Mouse (Mus musculus): ENCODE measurements around the gene Olfr128. TPM values are rescaled to one million over a fixed set of nuclear protein-coding genes. Genes with fewer than 3 reads are reported as not detected.
"Not testable (repeated sequence)": the region's sequence is repeated elsewhere in the genome, so short reads cannot be mapped to it uniquely, and the experiment has no call there.

The Olfr128 gene
- not detected for polyA plus RNA-seq (2012; fragmentation: generic; extraction: Trizol)

DNA sequence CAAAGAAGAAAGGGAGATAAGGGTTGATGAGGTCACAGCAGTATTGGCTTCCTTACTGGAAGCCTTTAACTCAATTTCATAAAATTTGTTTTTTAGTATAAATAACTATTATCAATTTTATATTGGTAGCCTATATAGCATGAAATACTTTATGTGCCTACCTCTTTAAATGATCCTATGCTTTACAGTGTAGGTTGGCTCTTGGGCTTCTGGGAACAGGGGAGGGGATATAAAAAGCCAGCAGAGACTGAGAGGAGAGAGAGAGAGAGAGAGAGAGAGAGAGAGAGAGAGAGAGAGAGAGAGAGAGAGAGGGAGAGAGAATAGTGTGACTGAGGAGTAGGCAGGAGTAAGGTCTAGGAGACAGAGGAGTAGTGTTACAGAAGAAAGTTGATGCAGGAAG is at the start of gene Olfr128:
Gene Olfr128 (plus strand): TSS at position 301 of the 400 bp plus-strand sequence.
- no peak within 1 kb of the TSS for H3ac ChIP-seq (ENCODE audit: control insufficient read depth, insufficient read length)
- no peaks in the 10 kb centered on the region for H3K79me2 ChIP-seq (ENCODE audit: control insufficient read depth, insufficient read depth)
- H3K27me3 ChIP-seq (ENCODE audit: control insufficient read depth, insufficient read depth, insufficient read length): no peaks in the 10 kb centered on the region
- no peak within 1 kb of the TSS for H3K4me3 ChIP-seq
- H3K4me2 ChIP-seq (ENCODE audit: low read depth): no peak within 1 kb of the TSS
- TF ChIP-seq SRF (IDR thresholded peaks at IDR 0.05; ENCODE audit: control insufficient read depth, insufficient read length, low read depth) (no peak), MAX (IDR thresholded peaks at IDR 0.05; ENCODE audit: low read depth) (no peak), TCF3 (IDR thresholded peaks at IDR 0.05; ENCODE audit: insufficient read length, low read depth) (no peak), MYOG (IDR thresholded peaks at IDR 0.05; ENCODE audit: control insufficient read depth in 1 of 3, insufficient read depth in 1 of 3, insufficient read length in 2 of 3, low read depth in 2 of 3) (no peak), E2F4 (IDR thresholded peaks at IDR 0.05; ENCODE audit: insufficient read depth) (no peak)
- no peaks in the 10 kb centered on the region for H3K36me3 ChIP-seq (ENCODE audit: control insufficient read depth, insufficient read depth)

DNA sequence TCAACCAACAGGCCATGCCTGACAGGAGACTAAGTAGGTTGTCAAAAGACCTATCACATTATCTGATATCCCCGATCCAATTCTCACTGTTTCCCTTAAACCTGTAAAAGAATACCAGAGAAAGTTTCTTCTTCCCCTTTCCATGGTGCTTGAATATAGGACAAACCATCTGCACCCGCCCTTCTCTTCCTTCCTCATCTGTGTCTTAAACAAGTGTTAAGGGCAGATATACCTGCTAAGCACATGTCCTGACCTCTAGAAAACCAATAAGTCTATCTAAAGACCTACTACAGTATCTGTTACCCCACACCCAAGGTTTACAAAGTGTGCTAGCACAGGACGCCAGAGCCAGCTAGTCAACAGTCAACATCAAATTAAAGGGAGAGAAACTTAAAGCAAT is 46.5 kb upstream of the Olfr128 start:
- no peak overlapping the region for H3ac ChIP-seq (ENCODE audit: control insufficient read depth, insufficient read length)
- H3K4me2 ChIP-seq (ENCODE audit: low read depth): no peak overlapping the region
- no peaks in the 10 kb centered on the region for H3K79me2 ChIP-seq (ENCODE audit: control insufficient read depth, insufficient read depth)
- no peaks in the 10 kb centered on the region for H3K36me3 ChIP-seq (ENCODE audit: control insufficient read depth, insufficient read depth)
- H3K27me3 ChIP-seq (ENCODE audit: control insufficient read depth, insufficient read depth, insufficient read length): no peaks in the 10 kb centered on the region
- TF ChIP-seq TCF12 (IDR thresholded peaks at IDR 0.05; ENCODE audit: insufficient read depth, poor library complexity, severe bottlenecking) (no peak), SRF (IDR thresholded peaks at IDR 0.05; ENCODE audit: control insufficient read depth, insufficient read length, low read depth) (no peak), MAX (IDR thresholded peaks at IDR 0.05; ENCODE audit: low read depth) (no peak)
- no peak overlapping the region for H3K4me3 ChIP-seq

DNA sequence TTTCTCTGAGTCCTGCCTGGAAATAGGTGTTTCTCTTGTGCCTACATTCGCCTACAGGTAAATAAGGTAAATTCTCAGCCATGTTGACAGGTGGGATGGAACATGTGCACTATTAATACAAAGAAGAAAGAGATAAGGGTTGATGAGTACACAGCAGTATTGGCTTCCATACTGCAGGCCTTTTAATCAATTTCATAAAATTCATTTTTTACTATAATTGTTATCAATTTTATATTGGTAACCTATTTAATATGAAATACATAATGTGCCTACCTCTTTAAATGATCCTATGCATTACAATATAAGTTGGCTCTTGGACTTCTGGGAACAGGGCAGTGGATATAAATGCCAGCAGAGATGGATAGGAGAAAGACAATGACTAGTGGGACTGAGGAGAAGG is 20.2 kb upstream of the Olfr128 start, which contains the start of gene Olfr127:
Gene Olfr127 (plus strand): TSS at position 301 of the 400 bp plus-strand sequence.
- H3K79me2 ChIP-seq (ENCODE audit: control insufficient read depth, insufficient read depth): no peaks in the 10 kb centered on the region
- no peaks in the 10 kb centered on the region for H3K36me3 ChIP-seq (ENCODE audit: control insufficient read depth, insufficient read depth)
- H3K4me3 ChIP-seq: no peak within 1 kb of the TSS
- no peaks in the 10 kb centered on the region for H3K27me3 ChIP-seq (ENCODE audit: control insufficient read depth, insufficient read depth, insufficient read length)
- no peak for TF ChIP-seq POLR2A (IDR thresholded peaks at IDR 0.05; ENCODE audit: insufficient read length, low read depth)
- TF ChIP-seq POLR2AphosphoS2 (IDR thresholded peaks at IDR 0.05; ENCODE audit: insufficient read length, low read depth): no peak
- no peak for TF ChIP-seq TCF3 (IDR thresholded peaks at IDR 0.05; ENCODE audit: insufficient read length, low read depth)
- TF ChIP-seq TCF12 (IDR thresholded peaks at IDR 0.05; ENCODE audit: insufficient read depth, poor library complexity, severe bottlenecking): no peak
- TF ChIP-seq SRF (IDR thresholded peaks at IDR 0.05; ENCODE audit: control insufficient read depth, insufficient read length, low read depth): no peak
- H3K4me2 ChIP-seq (ENCODE audit: low read depth): no peak within 1 kb of the TSS
- no peak within 1 kb of the TSS for H3ac ChIP-seq (ENCODE audit: control insufficient read depth, insufficient read length)

DNA sequence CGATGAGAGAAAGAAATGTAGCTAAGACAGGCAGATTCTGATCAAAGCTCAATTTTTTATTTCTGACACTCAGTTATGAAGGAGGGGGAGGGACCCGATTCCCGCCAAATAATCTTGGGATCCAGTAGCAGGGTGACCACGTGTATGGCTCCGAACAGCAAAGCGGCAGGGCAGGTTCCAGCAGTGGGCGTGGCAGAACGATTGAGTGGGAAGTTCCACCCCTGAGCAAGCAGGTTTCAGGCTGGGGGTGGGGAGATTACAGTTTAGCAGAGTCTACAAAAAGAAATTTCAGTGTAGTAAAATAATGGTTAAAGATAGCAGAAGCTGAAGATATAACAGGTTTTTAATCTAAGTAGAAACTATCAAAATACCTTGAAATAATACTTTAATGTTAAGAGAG is 13.5 kb upstream of the Olfr128 start:
- not testable (repeated sequence) for H3ac ChIP-seq (ENCODE audit: control insufficient read depth, insufficient read length); H3K4me2 ChIP-seq (ENCODE audit: low read depth); H3K27me3 ChIP-seq (ENCODE audit: control insufficient read depth, insufficient read depth, insufficient read length); H3K4me3 ChIP-seq; H3K36me3 ChIP-seq (ENCODE audit: control insufficient read depth, insufficient read depth); H3K79me2 ChIP-seq (ENCODE audit: control insufficient read depth, insufficient read depth)

DNA sequence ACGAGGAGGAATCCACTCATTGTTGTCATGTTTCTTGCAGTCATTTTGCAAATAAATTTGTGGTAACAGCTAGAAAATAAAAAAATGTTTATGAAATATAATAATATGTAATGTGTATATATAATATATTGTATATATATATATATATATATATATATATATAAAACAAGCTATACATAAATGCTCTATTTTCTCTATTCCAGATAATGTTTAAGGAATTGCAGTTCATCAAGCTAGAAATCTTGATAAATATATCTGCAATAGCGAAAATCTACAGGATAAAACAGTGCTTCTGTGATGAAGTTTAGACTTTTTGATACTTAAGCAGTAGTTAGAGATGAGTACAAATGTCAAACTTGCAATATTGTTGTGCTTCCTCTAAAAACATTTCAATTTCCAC is 32.6 kb downstream of the Olfr128 start, which contains the start of gene Olfr761:
Gene Olfr761 (minus strand): TSS at position 101 of the 400 bp plus-strand sequence.
- H3ac ChIP-seq (ENCODE audit: control insufficient read depth, insufficient read length): no peak within 1 kb of the TSS
- TF ChIP-seq MYOD1 (IDR thresholded peaks at IDR 0.05; ENCODE audit: control insufficient read depth in 1 of 3, insufficient read length in 2 of 3, low read depth in 2 of 3): no peak
- TF ChIP-seq CEBPB (IDR thresholded peaks at IDR 0.05; ENCODE audit: insufficient read depth, poor library complexity, severe bottlenecking): no peak
- TF ChIP-seq E2F4 (IDR thresholded peaks at IDR 0.05; ENCODE audit: insufficient read depth): no peak
- no peak for TF ChIP-seq POLR2AphosphoS2 (IDR thresholded peaks at IDR 0.05; ENCODE audit: insufficient read length, low read depth)
- TF ChIP-seq POLR2A (IDR thresholded peaks at IDR 0.05; ENCODE audit: insufficient read length, low read depth): no peak
- no peak for TF ChIP-seq TCF3 (IDR thresholded peaks at IDR 0.05; ENCODE audit: insufficient read length, low read depth)
- no peak for TF ChIP-seq MAX (IDR thresholded peaks at IDR 0.05; ENCODE audit: low read depth)
- no peak for TF ChIP-seq USF1 (IDR thresholded peaks at IDR 0.05; ENCODE audit: low read depth)
- TF ChIP-seq MYOG (IDR thresholded peaks at IDR 0.05; ENCODE audit: control insufficient read depth in 1 of 3, insufficient read depth in 1 of 3, insufficient read length in 2 of 3, low read depth in 2 of 3): no peak
- TF ChIP-seq SRF (IDR thresholded peaks at IDR 0.05; ENCODE audit: control insufficient read depth, insufficient read length, low read depth): no peak
- TF ChIP-seq TCF12 (IDR thresholded peaks at IDR 0.05; ENCODE audit: insufficient read depth, poor library complexity, severe bottlenecking): no peak
- no peak for TF ChIP-seq REST (IDR thresholded peaks at IDR 0.05; ENCODE audit: insufficient read depth, insufficient read length)
- H3K79me2 ChIP-seq (ENCODE audit: control insufficient read depth, insufficient read depth): no peaks in the 10 kb centered on the region
- no peaks in the 10 kb centered on the region for H3K36me3 ChIP-seq (ENCODE audit: control insufficient read depth, insufficient read depth)
- H3K4me2 ChIP-seq (ENCODE audit: low read depth): no peak within 1 kb of the TSS
- H3K4me3 ChIP-seq: no peak within 1 kb of the TSS
- H3K27me3 ChIP-seq (ENCODE audit: control insufficient read depth, insufficient read depth, insufficient read length): no peaks in the 10 kb centered on the region

DNA sequence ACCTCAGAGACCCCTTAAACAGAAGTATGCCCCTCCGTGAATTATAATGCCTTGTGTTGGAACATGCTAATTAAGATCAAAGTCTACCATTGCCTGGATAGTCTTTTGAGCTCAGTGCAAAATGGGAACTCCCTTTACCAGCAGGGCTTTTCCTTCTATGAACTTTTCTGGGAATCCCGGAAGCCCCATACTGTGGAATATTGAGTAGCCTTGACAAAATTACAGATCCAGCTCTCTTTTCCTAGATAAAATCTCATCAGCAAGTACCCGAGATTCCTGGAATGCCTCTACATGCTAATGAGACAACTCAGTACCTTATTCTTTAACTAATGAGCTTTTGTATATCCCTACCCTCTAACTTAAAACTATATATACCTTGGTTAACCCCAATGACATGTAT is 53.2 kb downstream of the Olfr128 start:
- Histone ChIP-seq H3K27me3 (ENCODE audit: control insufficient read depth, insufficient read depth, insufficient read length) (no peaks in the 10 kb centered on the region), H3K79me2 (ENCODE audit: control insufficient read depth, insufficient read depth) (no peaks in the 10 kb centered on the region), H3K4me2 (ENCODE audit: low read depth) (no peak overlapping the region), H3K4me3 (no peak overlapping the region), H3K36me3 (ENCODE audit: control insufficient read depth, insufficient read depth) (no peaks in the 10 kb centered on the region), H3ac (ENCODE audit: control insufficient read depth, insufficient read length) (no peak overlapping the region)
- TF ChIP-seq SRF (IDR thresholded peaks at IDR 0.05; ENCODE audit: control insufficient read depth, insufficient read length, low read depth) (no peak), TCF3 (IDR thresholded peaks at IDR 0.05; ENCODE audit: insufficient read length, low read depth) (no peak), E2F4 (IDR thresholded peaks at IDR 0.05; ENCODE audit: insufficient read depth) (no peak), MYOG (IDR thresholded peaks at IDR 0.05; ENCODE audit: control insufficient read depth in 1 of 3, insufficient read depth in 1 of 3, insufficient read length in 2 of 3, low read depth in 2 of 3) (no peak), USF1 (IDR thresholded peaks at IDR 0.05; ENCODE audit: low read depth) (no peak), MYOD1 (IDR thresholded peaks at IDR 0.05; ENCODE audit: control insufficient read depth in 1 of 3, insufficient read length in 2 of 3, low read depth in 2 of 3) (no peak), CEBPB (IDR thresholded peaks at IDR 0.05; ENCODE audit: insufficient read depth, poor library complexity, severe bottlenecking) (no peak), POLR2A (IDR thresholded peaks at IDR 0.05; ENCODE audit: insufficient read length, low read depth) (no peak), POLR2AphosphoS2 (IDR thresholded peaks at IDR 0.05; ENCODE audit: insufficient read length, low read depth) (no peak), MAX (IDR thresholded peaks at IDR 0.05; ENCODE audit: low read depth) (no peak), REST (IDR thresholded peaks at IDR 0.05; ENCODE audit: insufficient read depth, insufficient read length) (no peak), TCF12 (IDR thresholded peaks at IDR 0.05; ENCODE audit: insufficient read depth, poor library complexity, severe bottlenecking) (no peak)

Measured in myocyte (in vitro differentiated cells).